Mouse (Mus musculus): ENCODE results near the gene Mcpt2. TPM values are rescaled to one million over a fixed set of nuclear protein-coding genes. Genes with fewer than 3 reads are reported as not detected.
"Not testable (repeated sequence)": the region's sequence is repeated elsewhere in the genome, so short reads cannot be mapped to it uniquely, and the experiment has no call there.

Gene Mcpt2
- total RNA-seq (2017): not detected in 2 replicates

DNA sequence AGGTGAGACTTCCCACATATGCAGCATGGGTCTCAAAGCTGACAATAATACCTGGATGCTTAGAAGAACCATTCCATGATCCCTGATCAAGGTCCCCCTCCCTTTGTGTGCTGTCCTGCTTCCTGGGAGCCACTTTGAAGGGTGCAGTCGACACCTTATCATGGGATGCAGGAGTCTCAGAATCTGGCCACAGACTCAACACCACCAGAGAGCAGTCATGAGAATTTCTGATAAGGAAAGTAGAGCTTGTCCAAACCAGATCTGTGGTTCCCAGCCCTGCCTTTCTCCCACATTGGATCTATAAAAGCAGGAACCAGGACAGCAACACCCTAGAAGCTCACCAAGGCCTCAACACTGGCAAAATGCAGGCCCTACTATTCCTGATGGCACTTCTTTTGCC lies at the start of gene Mcpt2:
Gene Mcpt2, plus strand, starts transcription at position 250 of the 400 bp plus-strand sequence.
- ATAC-seq (replicated peaks in 1 of 2; ENCODE audit: insufficient read depth in 1 of 2, low FRiP score in 2 of 2, low TSS enrichment in 1 of 2, low read depth in 1 of 2, poor library complexity in 2 of 2, severe bottlenecking in 2 of 2): not testable (repeated sequence)

DNA sequence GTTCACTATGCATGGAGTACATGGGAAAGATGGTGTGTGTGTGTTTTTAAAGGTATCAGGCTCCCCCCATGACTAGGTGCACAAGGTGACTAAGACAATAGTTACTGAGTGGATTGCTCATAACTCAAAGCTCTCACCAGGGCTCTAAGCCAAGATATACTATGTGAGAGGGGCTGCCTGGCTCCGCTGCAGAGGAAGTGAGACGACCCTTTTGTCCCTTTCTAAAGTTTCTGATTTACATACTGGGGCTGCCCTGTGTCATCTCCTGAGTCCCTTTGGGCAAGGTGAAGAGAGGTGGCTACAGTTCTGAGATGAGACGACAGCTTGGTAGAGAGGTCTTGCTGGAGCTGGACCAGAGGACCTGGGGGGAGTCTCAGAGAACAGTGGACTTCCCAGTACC lies 28.7 kb upstream of the Mcpt2 start:
- ATAC-seq (replicated peaks in 1 of 2; ENCODE audit: insufficient read depth in 1 of 2, low FRiP score in 2 of 2, low TSS enrichment in 1 of 2, low read depth in 1 of 2, poor library complexity in 2 of 2, severe bottlenecking in 2 of 2): no peak

DNA sequence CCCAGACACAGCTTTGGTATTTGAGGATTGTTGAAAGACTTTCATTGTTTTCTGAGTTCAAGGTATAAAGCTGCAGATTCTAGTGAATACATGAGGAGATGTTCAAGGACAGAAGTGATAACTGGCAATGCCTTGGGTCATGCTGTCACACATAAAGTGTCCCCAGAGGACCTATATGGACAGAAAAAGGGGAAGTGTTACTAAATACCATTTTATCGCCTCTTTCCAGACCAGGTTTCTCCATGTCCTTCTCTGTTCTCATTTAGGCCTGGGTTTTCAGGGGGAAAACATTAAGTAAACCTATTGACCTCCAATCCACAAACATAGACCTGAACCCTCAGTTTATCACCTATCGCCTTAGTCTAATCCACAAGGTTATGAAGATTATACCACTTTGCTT lies 27.9 kb upstream of the Mcpt2 start:
- ATAC-seq (replicated peaks in 1 of 2; ENCODE audit: insufficient read depth in 1 of 2, low FRiP score in 2 of 2, low TSS enrichment in 1 of 2, low read depth in 1 of 2, poor library complexity in 2 of 2, severe bottlenecking in 2 of 2): no peak

DNA sequence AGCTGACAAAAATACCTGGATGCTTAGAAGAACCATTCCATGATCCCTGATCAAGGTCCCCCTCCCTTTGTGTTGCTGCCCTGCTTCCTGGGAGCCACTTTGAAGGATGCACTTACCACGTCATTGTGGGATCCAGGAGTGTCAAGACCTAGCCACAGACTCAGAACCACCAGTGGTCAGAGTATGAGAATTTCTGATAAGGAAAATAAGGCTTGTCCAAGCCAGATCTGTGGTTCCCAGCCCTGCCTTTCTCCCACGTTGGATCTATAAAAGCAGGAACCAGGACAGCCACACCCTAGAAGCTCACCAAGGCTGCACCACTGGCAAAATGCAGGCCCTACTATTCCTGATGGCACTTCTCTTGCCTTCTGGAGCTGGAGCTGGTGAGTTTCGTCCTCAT lies 24.2 kb upstream of the Mcpt2 start, which contains the start of gene Mcpt1:
Gene Mcpt1, plus strand, starts transcription at position 301 of the 400 bp plus-strand sequence.
- ATAC-seq (replicated peaks in 1 of 2; ENCODE audit: insufficient read depth in 1 of 2, low FRiP score in 2 of 2, low TSS enrichment in 1 of 2, low read depth in 1 of 2, poor library complexity in 2 of 2, severe bottlenecking in 2 of 2): not testable (repeated sequence)

DNA sequence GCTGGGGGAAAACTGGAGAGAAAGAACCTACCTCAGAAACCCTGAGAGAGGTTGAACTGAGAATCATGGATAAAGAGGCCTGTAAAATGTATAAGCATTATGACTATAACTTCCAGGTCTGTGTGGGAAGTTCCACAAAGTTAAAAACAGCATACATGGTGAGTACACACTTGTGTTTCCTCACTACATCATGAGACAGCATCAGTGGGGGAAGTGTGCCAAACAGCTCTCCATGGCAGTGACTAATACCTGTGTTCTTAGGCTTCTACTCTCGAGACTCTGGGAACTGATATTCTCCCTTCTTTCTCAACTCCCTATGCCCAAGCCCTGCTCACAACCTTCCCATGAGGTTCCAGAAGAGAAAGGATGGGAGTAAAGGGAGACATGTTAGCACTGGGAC lies 22.4 kb upstream of the Mcpt2 start:
- ATAC-seq (replicated peaks in 1 of 2; ENCODE audit: insufficient read depth in 1 of 2, low FRiP score in 2 of 2, low TSS enrichment in 1 of 2, low read depth in 1 of 2, poor library complexity in 2 of 2, severe bottlenecking in 2 of 2): no peak

DNA sequence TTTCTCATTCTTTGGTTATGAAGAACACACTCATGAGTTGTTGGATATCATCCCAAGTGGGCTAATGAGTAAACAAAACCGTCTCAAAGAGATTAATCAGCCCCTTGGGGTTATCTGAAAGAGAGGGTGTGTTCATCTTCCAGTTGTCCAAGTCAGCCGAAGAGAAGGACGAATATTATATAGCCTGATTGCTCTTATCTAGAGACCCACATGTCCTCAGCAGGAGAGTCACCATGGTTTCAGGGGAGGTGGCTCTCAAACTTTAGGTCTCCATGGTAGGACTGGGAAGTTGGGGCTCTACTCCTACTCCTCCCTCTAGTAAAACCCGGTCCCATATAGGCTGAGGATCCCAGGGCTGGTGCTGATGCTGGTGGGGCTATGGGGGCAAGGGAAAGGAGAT lies 20.5 kb upstream of the Mcpt2 start:
- ATAC-seq (replicated peaks in 1 of 2; ENCODE audit: insufficient read depth in 1 of 2, low FRiP score in 2 of 2, low TSS enrichment in 1 of 2, low read depth in 1 of 2, poor library complexity in 2 of 2, severe bottlenecking in 2 of 2): peak in 1 of 2 experiments; percentile 36; a peak in 1 of 4 replicates

DNA sequence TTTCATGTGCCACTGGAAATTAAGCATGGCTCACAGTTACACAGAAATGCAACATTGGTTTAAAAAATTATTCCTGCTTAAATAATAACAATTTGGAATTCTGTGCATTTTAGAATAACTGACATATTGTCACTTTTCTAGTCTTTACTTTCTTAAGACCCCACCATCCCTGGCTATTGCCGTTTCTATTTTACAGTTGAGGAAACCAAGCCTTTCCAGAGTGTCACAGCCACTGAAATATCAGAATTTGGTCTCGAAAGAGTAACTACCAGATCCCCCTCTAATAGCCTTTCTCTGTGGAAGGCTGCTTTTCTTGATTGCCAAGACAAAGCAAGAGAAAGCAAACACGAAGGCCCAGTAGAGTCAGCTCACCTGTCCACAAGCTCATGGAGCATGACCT lies 11.4 kb upstream of the Mcpt2 start, which contains the start of gene Mcpt9:
Gene Mcpt9, minus strand, starts transcription at position 101 of the 400 bp plus-strand sequence.
- ATAC-seq (replicated peaks in 1 of 2; ENCODE audit: insufficient read depth in 1 of 2, low FRiP score in 2 of 2, low TSS enrichment in 1 of 2, low read depth in 1 of 2, poor library complexity in 2 of 2, severe bottlenecking in 2 of 2): not testable (repeated sequence)

DNA sequence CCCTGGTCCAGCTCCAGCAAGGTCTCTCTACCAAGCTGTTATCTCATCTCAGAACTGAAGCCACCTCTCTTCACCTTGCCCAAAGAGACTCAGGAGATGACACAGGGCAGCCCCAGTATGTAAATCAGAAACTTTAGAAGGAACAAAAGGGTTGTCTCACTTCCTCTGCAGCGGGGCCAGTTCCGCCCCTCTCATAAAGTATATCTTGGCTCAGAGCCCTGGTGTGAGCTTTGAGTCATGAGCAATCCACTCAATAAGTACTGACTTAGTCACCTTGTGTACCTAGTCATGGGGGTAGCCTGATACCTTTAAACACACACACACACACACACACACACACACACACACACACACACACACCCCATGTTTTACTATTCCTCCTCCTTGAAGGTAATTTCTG lies 7.4 kb upstream of the Mcpt2 start:
- 0 out of 4 replicates have a peak, but pooled peaks of 1 of the 2 experiments have one; percentile 25 for ATAC-seq (replicated peaks in 1 of 2; ENCODE audit: insufficient read depth in 1 of 2, low FRiP score in 2 of 2, low TSS enrichment in 1 of 2, low read depth in 1 of 2, poor library complexity in 2 of 2, severe bottlenecking in 2 of 2)

DNA sequence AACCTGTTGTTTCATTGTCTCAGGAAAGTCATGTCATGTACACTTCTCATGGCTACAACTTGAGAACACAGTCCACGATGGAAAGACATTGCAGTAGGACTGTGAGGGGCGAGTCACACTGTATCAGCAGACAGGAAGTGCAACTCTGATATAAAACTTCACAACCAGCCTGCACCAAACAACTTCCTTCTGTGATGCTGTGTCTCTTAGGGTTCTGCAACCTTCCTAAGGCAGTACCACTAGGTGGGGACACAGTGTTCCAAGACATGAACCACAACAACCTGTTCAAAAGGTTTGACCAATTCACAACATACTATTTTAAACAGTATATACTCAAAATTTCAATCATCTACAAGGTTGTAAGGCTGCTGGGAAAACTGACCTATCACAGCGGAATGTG lies 13.6 kb downstream of the Mcpt2 start:
- ATAC-seq (replicated peaks in 1 of 2; ENCODE audit: insufficient read depth in 1 of 2, low FRiP score in 2 of 2, low TSS enrichment in 1 of 2, low read depth in 1 of 2, poor library complexity in 2 of 2, severe bottlenecking in 2 of 2): no peak

DNA sequence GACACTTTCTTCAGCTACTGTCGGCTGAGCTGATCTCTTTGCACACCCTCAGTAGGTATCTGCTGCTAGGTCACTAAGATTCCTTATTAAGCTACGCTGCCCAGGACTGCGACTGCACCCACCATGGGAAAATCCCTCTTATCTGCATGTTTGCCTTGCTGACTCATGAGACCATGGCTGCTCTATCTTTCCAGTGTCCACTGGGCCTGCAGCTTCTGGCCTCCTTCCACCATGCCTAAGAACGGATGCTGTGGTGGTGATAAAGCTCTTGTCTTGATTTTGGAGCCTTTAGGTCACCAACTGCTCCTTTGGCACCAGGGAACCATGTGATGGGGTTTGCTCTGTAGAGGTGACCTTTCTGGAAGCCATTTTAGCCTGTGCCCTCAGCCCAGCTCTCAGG lies 15.9 kb downstream of the Mcpt2 start:
- ATAC-seq (replicated peaks in 1 of 2; ENCODE audit: insufficient read depth in 1 of 2, low FRiP score in 2 of 2, low TSS enrichment in 1 of 2, low read depth in 1 of 2, poor library complexity in 2 of 2, severe bottlenecking in 2 of 2): no peak

DNA sequence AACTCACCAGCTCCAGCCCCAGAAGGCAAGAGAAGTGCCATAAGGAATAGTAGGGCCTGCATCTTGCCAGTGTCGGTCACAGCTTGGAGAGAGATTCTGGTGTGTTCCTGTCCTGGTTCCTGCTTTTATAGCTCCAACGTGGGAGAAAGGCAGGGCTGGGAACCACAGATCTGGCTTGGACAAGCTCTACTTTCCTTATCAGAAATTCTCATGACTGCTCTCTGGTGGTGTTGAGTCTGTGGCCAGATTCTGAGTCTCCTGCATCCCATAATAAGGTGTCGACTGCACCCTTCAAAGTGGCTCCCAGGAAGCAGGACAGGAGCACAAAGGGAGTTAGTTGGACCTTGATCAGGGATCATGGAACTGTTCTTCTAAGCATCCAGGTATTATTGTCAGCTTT lies 20.4 kb downstream of the Mcpt2 start, which contains the start of gene Mcpt4:
Gene Mcpt4, minus strand, starts transcription at position 101 of the 400 bp plus-strand sequence.
- ATAC-seq (replicated peaks in 1 of 2; ENCODE audit: insufficient read depth in 1 of 2, low FRiP score in 2 of 2, low TSS enrichment in 1 of 2, low read depth in 1 of 2, poor library complexity in 2 of 2, severe bottlenecking in 2 of 2): not testable (repeated sequence)

DNA sequence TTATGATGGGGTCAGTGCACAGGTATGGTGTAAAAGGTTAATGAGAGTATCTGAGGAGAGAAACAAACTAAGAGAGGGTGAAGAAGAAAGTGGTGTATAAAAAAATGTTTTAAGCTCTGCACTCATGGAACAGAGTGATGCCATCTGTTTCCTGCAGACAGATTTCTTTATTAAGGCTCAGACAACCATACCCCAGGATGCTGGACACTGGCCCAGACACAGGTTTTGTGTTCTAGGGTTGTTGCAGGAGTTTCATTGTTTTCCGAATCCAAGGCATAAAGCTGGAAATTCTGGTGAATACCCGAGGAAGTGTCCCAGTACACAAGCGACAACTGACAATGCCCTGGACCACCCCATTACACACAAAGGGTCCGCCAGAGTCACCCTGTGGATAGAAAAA lies 40.2 kb downstream of the Mcpt2 start:
- no peak; a peak in 1 of 4 replicates for ATAC-seq (replicated peaks in 1 of 2; ENCODE audit: insufficient read depth in 1 of 2, low FRiP score in 2 of 2, low TSS enrichment in 1 of 2, low read depth in 1 of 2, poor library complexity in 2 of 2, severe bottlenecking in 2 of 2)

DNA sequence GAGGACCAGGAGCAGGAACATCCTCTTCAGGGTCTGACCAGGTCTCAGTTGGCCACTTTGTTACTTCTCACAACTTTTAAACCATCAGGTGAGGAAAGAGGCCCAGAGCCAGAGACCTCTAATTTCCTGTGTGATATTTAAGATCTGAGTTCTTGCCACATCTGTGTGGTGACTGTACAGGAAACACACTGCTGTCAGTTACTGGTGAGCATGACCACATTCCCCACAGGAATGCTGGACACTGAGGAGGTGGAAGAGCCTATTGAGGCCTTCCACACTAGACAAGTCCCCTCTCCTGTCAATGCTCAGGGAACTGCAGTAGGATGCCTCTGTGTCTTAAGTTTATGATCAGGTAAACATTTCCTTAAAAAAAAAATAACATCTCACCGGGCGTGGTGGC lies 43.3 kb downstream of the Mcpt2 start, which contains the start of gene Mcpt8:
Gene Mcpt8, minus strand, starts transcription at position 107 of the 400 bp plus-strand sequence.
- 0 out of 4 replicates have a peak, but pooled peaks have one; percentile 17 to 32 for ATAC-seq (replicated peaks in 1 of 2; ENCODE audit: insufficient read depth in 1 of 2, low FRiP score in 2 of 2, low TSS enrichment in 1 of 2, low read depth in 1 of 2, poor library complexity in 2 of 2, severe bottlenecking in 2 of 2)

DNA sequence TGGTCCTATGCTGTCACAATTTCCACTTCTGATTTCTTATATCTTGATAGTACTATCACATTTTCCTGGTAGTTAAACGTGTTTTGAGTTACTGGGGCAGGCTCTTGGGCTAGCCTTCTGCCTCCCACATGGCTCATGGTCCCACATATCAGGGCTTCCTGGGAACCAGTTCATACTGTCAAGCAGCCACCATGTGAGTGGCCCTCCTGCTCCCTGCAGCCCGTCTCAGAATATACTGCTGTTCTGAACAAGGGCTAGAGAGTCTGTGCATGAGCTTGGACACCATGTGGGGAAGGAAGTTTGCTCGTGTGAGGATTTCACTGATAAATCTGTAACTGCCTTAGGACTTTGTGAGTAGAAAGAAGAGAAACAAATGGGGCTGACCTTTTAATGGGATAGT lies 44.9 kb downstream of the Mcpt2 start:
- no peak for ATAC-seq (replicated peaks in 1 of 2; ENCODE audit: insufficient read depth in 1 of 2, low FRiP score in 2 of 2, low TSS enrichment in 1 of 2, low read depth in 1 of 2, poor library complexity in 2 of 2, severe bottlenecking in 2 of 2)

DNA sequence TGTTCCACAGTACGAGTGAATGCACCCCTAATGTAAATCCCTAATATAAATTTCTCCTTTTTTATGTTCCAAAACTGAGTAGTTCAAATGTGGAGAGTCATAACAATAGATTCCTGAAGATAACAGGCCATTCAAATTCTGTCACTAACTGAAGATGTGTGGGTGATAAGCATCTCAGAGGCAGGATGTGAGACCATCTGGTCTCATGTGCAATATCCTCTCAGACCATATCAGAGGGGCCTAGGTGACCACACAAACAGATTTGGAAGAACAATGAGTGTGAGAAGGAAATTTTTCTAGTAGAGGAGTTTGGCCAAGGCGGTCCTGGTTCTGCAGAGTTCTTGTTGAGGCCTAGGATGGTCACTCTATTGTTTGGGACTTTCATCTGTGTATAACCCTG lies 51.5 kb downstream of the Mcpt2 start:
- ATAC-seq (replicated peaks in 1 of 2; ENCODE audit: insufficient read depth in 1 of 2, low FRiP score in 2 of 2, low TSS enrichment in 1 of 2, low read depth in 1 of 2, poor library complexity in 2 of 2, severe bottlenecking in 2 of 2): no peak

Other genes starting within 250 kb of the Mcpt2 start
- gene Nfatc4, start 218.9 kb upstream of the Mcpt2 start, total RNA-seq (2017): 0.31 and 0.35 TPM in 2 replicates
- gene Nynrin, start 188.0 kb upstream of the Mcpt2 start, total RNA-seq (2017): 13.0 and 13.1 TPM in 2 replicates
- gene Cbln3, start 157.6 kb upstream of the Mcpt2 start, total RNA-seq (2017): 0.05 TPM in 1 of 2 replicates, not detected in the other
- gene Khnyn, start 157.1 kb upstream of the Mcpt2 start, total RNA-seq (2017): 40.6 and 50.5 TPM in 2 replicates
- gene Sdr39u1, start 141.7 kb upstream of the Mcpt2 start, total RNA-seq (2017): 10.3 and 27.3 TPM in 2 replicates
- gene Cma1, start 97.4 kb upstream of the Mcpt2 start, total RNA-seq (2017): 0.88 TPM in 1 of 2 replicates, not detected in the other
- gene Cma2, start 91.1 kb upstream of the Mcpt2 start, total RNA-seq (2017): not detected in 2 replicates
- not detected in 2 replicates for gene Mcpt1, start 24.1 kb upstream of the Mcpt2 start, total RNA-seq (2017)
- gene Mcpt9, start 11.5 kb upstream of the Mcpt2 start, total RNA-seq (2017): not detected in 2 replicates
- gene Mcpt4, start 20.3 kb downstream of the Mcpt2 start, total RNA-seq (2017): not detected in 2 replicates
- gene Mcpt8, start 43.2 kb downstream of the Mcpt2 start, total RNA-seq (2017): 12.9 and 61.9 TPM in 2 replicates
- 140 and 219 TPM in 2 replicates for gene Ctsg, start 60.5 kb downstream of the Mcpt2 start, total RNA-seq (2017)
- not detected in 2 replicates for gene Gzme, start 78.6 kb downstream of the Mcpt2 start, total RNA-seq (2017)
- gene Gzmd, start 90.6 kb downstream of the Mcpt2 start, total RNA-seq (2017): not detected in 2 replicates
- gene Gzmg, start 117.5 kb downstream of the Mcpt2 start, total RNA-seq (2017): not detected in 2 replicates
- not detected in 2 replicates for gene Gzmn, start 132.6 kb downstream of the Mcpt2 start, total RNA-seq (2017)
- gene Gzmf, start 169.4 kb downstream of the Mcpt2 start, total RNA-seq (2017): not detected in 2 replicates
- gene Gzmc, start 192.6 kb downstream of the Mcpt2 start, total RNA-seq (2017): 0.63 TPM in 1 of 2 replicates, not detected in the other
- gene Gzmb, start 220.2 kb downstream of the Mcpt2 start, total RNA-seq (2017): 0.99 and 1.3 TPM in 2 replicates

Data from hematopoietic stem cell, adult 5-6 weeks (primary cell).